Mouse (Mus musculus) lung, embryonic 16.5 days (tissue): ENCODE data around the gene Atp8b5. TPM values are rescaled to one million over a fixed set of nuclear protein-coding genes. Genes with fewer than 3 reads are reported as not detected.
A peak's percentile ranks its signal among the peaks of the same experiment; 100 is the strongest.

Experiments
- ATAC-seq: fragments of 200-750 bp; cut with Nextera tagmentation; 2 replicates; pipeline ENCODE4 v1.8.0; 2017; ENCODE audit warnings: low read depth, mild to moderate bottlenecking, moderate library complexity
- H3K27ac ChIP-seq: fragments of 300-500 bp; sonication (generic); 2 replicates; pipeline ENCODE4 v1.5.1; 2014; ENCODE audit warnings: mild to moderate bottlenecking, control low read depth, low read length
- H3K27me3 ChIP-seq: fragments of 300-500 bp; sonication (generic); 2 replicates; pipeline ENCODE4 v1.6.1; 2014; ENCODE audit warnings: low read depth, low read length, mixed read lengths; ENCODE audit not compliant: control insufficient read depth, insufficient read depth
- H3K36me3 ChIP-seq: fragments of 300-500 bp; sonication (generic); 2 replicates; pipeline ENCODE4 v1.6.1; 2014; ENCODE audit warnings: low read length; ENCODE audit not compliant: control insufficient read depth, insufficient read depth
- H3K4me1 ChIP-seq: fragments of 300-500 bp; sonication (generic); replicated peaks from 2 replicates; pipeline ENCODE4 v1.6.1; 2014; ENCODE audit warnings: low read length, mixed read lengths; ENCODE audit not compliant: control insufficient read depth, insufficient read depth
- H3K4me2 ChIP-seq: fragments of 300-500 bp; sonication (generic); 2 replicates; pipeline ENCODE4 v1.6.1; 2014; ENCODE audit warnings: low read depth, low read length, control low read depth
- H3K4me3 ChIP-seq: fragments of 300-500 bp; sonication (generic); 2 replicates; pipeline ENCODE4 v1.5.1; 2014; ENCODE audit warnings: mild to moderate bottlenecking, low read length, control low read depth
- H3K9ac ChIP-seq: fragments of 300-500 bp; sonication (generic); 2 replicates; pipeline ENCODE4 v1.6.1; 2014; ENCODE audit warnings: low read length, control low read depth
- H3K9me3 ChIP-seq: fragments of 300-500 bp; sonication (generic); 2 replicates; pipeline ENCODE4 v1.6.1; 2016; ENCODE audit warnings: low read length; ENCODE audit not compliant: control insufficient read depth
- WGBS: fragments of 180-500 bp; shearing (Covaris S2); extraction: QIAGEN DNeasy Blood & Tissue Kit; methylation state at CpG from one replicate; pipeline ENCODE4 v1.1.7; 2014; 5-methylcytosine and 5-hydroxymethylcytosine counted together
- polyA plus RNA-seq: library from polyadenylated mRNA; unstranded; fragments of >200 nt; fragmentation: Nextera tagmentation; extraction: Ambion mirVana; gene quantifications from 2 replicates; pipeline ENCODE4 v1.2.1, GENCODE M21; 2015

The Atp8b5 gene
- polyA plus RNA-seq, 1 experiment from 2014 or later = 0.39 TPM

- Histone ChIP-seq H3K27ac (peak overlapping the region; percentile 99), H3K4me1 (peaks cover 50% of the 10 kb centered on the region)
- ATAC-seq = no peak
Measured at GRCm38 (mm10) chr4:43395836-43396235, 128.9 kb downstream of the Atp8b5 start.

GRCm38 (mm10) chr4:43396381-43396780 is 129.4 kb downstream of the Atp8b5 start:
- Histone ChIP-seq H3K4me2 (no peak overlapping the region), H3K4me1 (peaks cover 50% of the 10 kb centered on the region), H3K27me3 (no peaks in the 10 kb centered on the region), H3K27ac (no peak overlapping the region), H3K4me3 (no peak overlapping the region), H3K9ac (no peak overlapping the region), H3K9me3 (no peaks in the 10 kb centered on the region), H3K36me3 (no peaks in the 10 kb centered on the region)
- 82% methylated on average over 5 of the region's 5 CpGs for WGBS
- no peak for ATAC-seq

More at GRCm38 (mm10) chr4:43395836-43396235, 128.9 kb downstream of the Atp8b5 start:
- no peak overlapping the region for H3K4me2 ChIP-seq
- H3K36me3 ChIP-seq = no peaks in the 10 kb centered on the region
- H3K9me3 ChIP-seq = no peaks in the 10 kb centered on the region
- no peak overlapping the region for H3K4me3 ChIP-seq
- WGBS = 75% methylated on average over 9 of the region's 9 CpGs
- no peaks in the 10 kb centered on the region for H3K27me3 ChIP-seq
- H3K9ac ChIP-seq = no peak overlapping the region

GRCm38 (mm10) chr4:43398014-43398413 is 131.1 kb downstream of the Atp8b5 start:
- Histone ChIP-seq H3K9ac (no peak overlapping the region), H3K4me1 (peaks cover 53% of the 10 kb centered on the region), H3K27me3 (no peaks in the 10 kb centered on the region), H3K4me3 (no peak overlapping the region), H3K9me3 (no peaks in the 10 kb centered on the region), H3K4me2 (no peak overlapping the region), H3K36me3 (no peaks in the 10 kb centered on the region), H3K27ac (peak overlapping the region; percentile 96)
- ATAC-seq = no peak
- 60% methylated on average over 4 of the region's 4 CpGs for WGBS

- Histone ChIP-seq H3K9me3 (no peaks in the 10 kb centered on the region), H3K4me2 (peak overlapping the region; percentile 50), H3K4me3 (peak overlapping the region; percentile 22), H3K4me1 (peaks cover 50% of the 10 kb centered on the region), H3K36me3 (no peaks in the 10 kb centered on the region), H3K9ac (peak overlapping the region; percentile 63), H3K27me3 (no peaks in the 10 kb centered on the region), H3K27ac (peak overlapping the region; percentile 96)
- 12% methylated on average over 17 of the region's 17 CpGs for WGBS
- peak; percentile 30 for ATAC-seq
Measured at GRCm38 (mm10) chr4:43398829-43399331, 131.9 kb downstream of the Atp8b5 start.

- Histone ChIP-seq H3K9ac (peak overlapping the region; percentile 63), H3K4me3 (peak overlapping the region; percentile 22)
Measured at GRCm38 (mm10) chr4:43399391-43400131, 132.6 kb downstream of the Atp8b5 start.

GRCm38 (mm10) chr4:43400976-43401375 is 134.0 kb downstream of the Atp8b5 start:
- peak overlapping the region; percentile 68 for H3K27ac ChIP-seq
- WGBS = 25% methylated on average over 10 of the region's 10 CpGs

More at GRCm38 (mm10) chr4:43399391-43400131, 132.6 kb downstream of the Atp8b5 start:
- ATAC-seq = peak; percentile 53
- Histone ChIP-seq H3K27ac (peak overlapping the region; percentile 96), H3K27me3 (no peaks in the 10 kb centered on the region), H3K4me1 (peaks cover 46% of the 10 kb centered on the region), H3K4me2 (peak overlapping the region; percentile 50), H3K9me3 (no peaks in the 10 kb centered on the region), H3K36me3 (no peaks in the 10 kb centered on the region)
- WGBS = 50% methylated on average over 31 of the region's 31 CpGs

GRCm38 (mm10) chr4:43401486-43401885 is 134.5 kb downstream of the Atp8b5 start:
- no peak overlapping the region for H3K4me2 ChIP-seq
- no peaks in the 10 kb centered on the region for H3K27me3 ChIP-seq
- WGBS = 76% methylated on average over 10 of the region's 10 CpGs
- H3K9ac ChIP-seq = peak overlapping the region; percentile 38; the same call in 1 of the 2 replicates
- H3K36me3 ChIP-seq = no peaks in the 10 kb centered on the region
- ATAC-seq = no peak
- H3K4me1 ChIP-seq = peaks cover 46% of the 10 kb centered on the region
- no peak overlapping the region for H3K4me3 ChIP-seq
- no peaks in the 10 kb centered on the region for H3K9me3 ChIP-seq
- peak overlapping the region; percentile 68; the same call in 1 of the 2 replicates for H3K27ac ChIP-seq

More at GRCm38 (mm10) chr4:43400976-43401375, 134.0 kb downstream of the Atp8b5 start:
- H3K27me3 ChIP-seq = no peaks in the 10 kb centered on the region
- H3K4me2 ChIP-seq = no peak overlapping the region
- peak overlapping the region; percentile 38; the same call in 1 of the 2 replicates for H3K9ac ChIP-seq
- H3K4me1 ChIP-seq = peaks cover 44% of the 10 kb centered on the region
- no peak overlapping the region for H3K4me3 ChIP-seq
- H3K9me3 ChIP-seq = no peaks in the 10 kb centered on the region
- 0 out of 2 replicates have a peak, but pooled peaks have one; percentile 8 for ATAC-seq
- no peaks in the 10 kb centered on the region for H3K36me3 ChIP-seq

- H3K9ac ChIP-seq = no peak overlapping the region
- H3K4me2 ChIP-seq = no peak overlapping the region
- H3K27ac ChIP-seq = no peak overlapping the region
- H3K4me1 ChIP-seq = peaks cover 48% of the 10 kb centered on the region
- no peaks in the 10 kb centered on the region for H3K36me3 ChIP-seq
- no peak overlapping the region for H3K4me3 ChIP-seq
- no peaks in the 10 kb centered on the region for H3K9me3 ChIP-seq
- WGBS = 62% methylated on average over 9 of the region's 9 CpGs
- no peaks in the 10 kb centered on the region for H3K27me3 ChIP-seq
- ATAC-seq = no peak
Measured at GRCm38 (mm10) chr4:43402212-43402611, 135.3 kb downstream of the Atp8b5 start.

- Histone ChIP-seq H3K4me1 (peaks cover 34% of the 10 kb centered on the region), H3K4me3 (no peak overlapping the region)
- no peak for ATAC-seq
Measured at GRCm38 (mm10) chr4:43404697-43405096, 137.7 kb downstream of the Atp8b5 start.

More at GRCm38 (mm10) chr4:43404697-43405096, 137.7 kb downstream of the Atp8b5 start:
- no peak overlapping the region for H3K9ac ChIP-seq
- H3K36me3 ChIP-seq = no peaks in the 10 kb centered on the region
- WGBS = 90% methylated on average over 10 of the region's 10 CpGs
- no peak overlapping the region for H3K4me2 ChIP-seq
- no peaks in the 10 kb centered on the region for H3K9me3 ChIP-seq
- H3K27ac ChIP-seq = no peak overlapping the region
- no peaks in the 10 kb centered on the region for H3K27me3 ChIP-seq
